Mouse (Mus musculus) gastrocnemius, postnatal 25 days (tissue): ENCODE results near the gene Tgm7. TPM values are rescaled to one million over a fixed set of nuclear protein-coding genes. Genes with fewer than 3 reads are reported as not detected.
A peak's percentile ranks its signal among the peaks of the same experiment; 100 is the strongest.
"Not testable (repeated sequence)": the region's sequence is repeated elsewhere in the genome, so short reads cannot be mapped to it uniquely, and the experiment has no call there.

ENCODE experiments used
- DNase-seq: peaks from one replicate; pipeline ENCODE4 v3.0.0; 2022
- long read RNA-seq, 2 experiments: library from polyadenylated mRNA; stranded (forward); transcript quantifications; one replicate each; pipeline ENCODE4 v2.0.0; 2021
- total RNA-seq, 2 experiments: library from RNA; stranded (reverse); gene quantifications; 1 replicate in 1 of 2; 2 replicates in 1 of 2; pipeline ENCODE4 v1.2.3; 2021

The Tgm7 gene
- not detected for total RNA-seq
- long read RNA-seq, experiment 1, result 0 reads
- long read RNA-seq, experiment 2, result 0 reads

DNA sequence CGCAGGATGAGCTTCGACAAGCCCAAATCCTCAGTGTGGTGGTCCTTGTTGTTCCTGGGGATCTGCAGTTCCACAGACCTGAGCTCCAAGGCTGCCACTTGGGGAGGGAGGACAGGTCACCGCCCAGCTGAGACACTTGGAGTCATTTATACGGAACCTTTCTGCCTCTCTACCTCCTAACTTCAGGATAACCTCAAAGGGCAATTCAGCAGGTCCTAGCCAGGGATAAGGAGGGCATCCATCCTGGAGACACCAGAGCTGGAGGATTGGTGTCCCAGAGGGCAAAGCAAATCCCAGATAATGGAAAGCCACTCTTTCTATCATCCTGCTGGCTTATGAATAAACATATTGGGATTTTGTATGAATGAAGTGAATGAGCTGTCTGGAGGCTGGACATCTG is at the start of gene Tgm7:
Gene Tgm7 (minus strand): TSS at position 101 of the 400 bp plus-strand sequence.
- no peak for DNase-seq

DNA sequence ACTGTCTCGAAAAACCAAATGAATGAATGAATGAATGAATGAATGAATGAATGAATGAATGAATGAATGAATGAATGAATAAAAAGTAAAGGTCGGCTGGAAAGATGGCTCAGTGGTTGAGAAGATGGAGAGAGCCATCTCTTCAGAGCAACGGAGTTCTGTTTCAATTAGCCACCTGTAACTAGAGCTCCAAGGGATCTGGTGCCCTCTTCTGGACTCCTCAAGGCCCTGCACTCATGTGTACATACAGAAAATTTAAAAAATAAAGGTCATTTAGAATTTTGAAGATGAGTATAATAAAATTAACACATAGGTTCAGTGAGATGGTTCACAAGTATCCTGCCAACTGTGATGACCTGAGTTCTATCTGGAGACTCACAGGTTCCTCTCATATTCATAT is 43.5 kb upstream of the Tgm7 start:
- no peak for DNase-seq

DNA sequence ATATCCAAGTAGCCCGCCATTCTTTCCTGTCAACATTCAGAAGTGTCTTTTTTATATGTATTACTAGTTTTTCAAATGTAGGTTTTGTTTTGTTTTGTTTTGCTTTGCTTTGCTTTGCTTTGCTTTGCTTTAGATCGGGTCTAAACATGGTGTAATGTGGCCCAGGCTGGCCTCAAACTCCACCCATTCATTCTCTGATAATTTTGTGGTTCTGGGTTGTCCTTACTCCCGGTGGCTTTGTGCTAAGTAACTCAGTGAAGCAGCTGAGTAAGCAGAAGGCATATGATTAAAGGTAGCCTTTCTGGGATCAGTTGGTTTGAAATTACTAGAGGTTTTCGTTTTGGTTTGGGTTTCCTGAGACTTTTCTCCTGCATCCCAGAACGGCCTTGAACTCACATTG is 40.1 kb upstream of the Tgm7 start:
- no peak for DNase-seq

DNA sequence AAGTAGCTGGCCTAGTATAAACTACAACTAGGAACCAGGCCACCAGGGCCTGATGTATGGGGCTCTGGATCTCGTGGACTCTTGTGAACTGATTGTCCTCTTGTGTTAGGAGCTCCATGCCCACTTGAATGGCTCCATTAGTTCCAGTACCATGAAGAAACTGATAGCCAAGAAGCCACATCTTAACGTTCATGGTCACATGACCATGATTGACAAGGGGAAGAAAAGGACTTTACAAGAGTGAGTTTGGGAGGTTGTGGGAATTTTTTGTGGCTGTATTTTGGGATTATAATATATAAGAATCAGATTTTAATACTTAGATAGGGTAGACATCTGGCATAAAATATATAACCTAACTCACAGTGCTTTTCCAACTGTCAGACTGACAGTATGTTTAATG is 32.8 kb upstream of the Tgm7 start:
- no peak for DNase-seq

DNA sequence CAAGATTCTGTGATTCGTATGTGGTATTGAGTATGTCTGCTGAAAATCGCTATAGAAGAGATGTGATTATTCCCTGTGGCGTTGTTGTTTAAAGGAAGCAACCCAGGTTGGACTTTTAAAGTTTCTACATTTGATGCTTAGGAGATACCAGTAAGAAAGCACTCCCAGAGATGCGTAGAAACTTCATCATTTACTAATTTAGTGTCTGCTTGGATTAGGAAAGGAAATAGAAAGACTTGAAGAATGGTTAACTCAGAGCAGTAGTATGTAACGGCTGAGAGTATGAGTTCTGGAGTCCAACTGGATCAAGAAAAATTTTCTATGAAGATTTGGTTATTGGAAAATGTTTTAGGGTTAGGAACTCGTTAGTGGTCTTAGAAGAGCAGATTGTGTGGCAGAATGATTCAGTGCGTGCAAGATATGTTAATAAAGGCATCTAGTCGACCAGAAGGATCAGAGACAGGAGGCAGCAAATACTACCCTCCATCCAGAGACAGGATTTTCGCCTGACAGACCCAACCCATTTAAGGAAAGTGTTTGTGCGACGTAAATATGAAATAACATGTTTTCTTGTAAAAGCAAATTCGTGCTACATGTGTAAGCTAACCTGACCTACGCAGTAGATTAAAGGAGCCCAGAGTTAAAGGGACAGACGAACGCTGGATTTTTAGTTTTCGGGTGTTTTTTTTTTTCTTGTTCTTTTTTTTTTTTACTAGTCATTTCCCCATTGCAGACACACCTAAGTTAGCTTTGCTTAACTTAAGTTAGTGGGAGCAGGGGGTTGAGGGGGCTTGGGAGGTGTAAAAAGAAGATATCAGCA is 31.8 kb upstream of the Tgm7 start:
- DNase-seq, result no peak

DNA sequence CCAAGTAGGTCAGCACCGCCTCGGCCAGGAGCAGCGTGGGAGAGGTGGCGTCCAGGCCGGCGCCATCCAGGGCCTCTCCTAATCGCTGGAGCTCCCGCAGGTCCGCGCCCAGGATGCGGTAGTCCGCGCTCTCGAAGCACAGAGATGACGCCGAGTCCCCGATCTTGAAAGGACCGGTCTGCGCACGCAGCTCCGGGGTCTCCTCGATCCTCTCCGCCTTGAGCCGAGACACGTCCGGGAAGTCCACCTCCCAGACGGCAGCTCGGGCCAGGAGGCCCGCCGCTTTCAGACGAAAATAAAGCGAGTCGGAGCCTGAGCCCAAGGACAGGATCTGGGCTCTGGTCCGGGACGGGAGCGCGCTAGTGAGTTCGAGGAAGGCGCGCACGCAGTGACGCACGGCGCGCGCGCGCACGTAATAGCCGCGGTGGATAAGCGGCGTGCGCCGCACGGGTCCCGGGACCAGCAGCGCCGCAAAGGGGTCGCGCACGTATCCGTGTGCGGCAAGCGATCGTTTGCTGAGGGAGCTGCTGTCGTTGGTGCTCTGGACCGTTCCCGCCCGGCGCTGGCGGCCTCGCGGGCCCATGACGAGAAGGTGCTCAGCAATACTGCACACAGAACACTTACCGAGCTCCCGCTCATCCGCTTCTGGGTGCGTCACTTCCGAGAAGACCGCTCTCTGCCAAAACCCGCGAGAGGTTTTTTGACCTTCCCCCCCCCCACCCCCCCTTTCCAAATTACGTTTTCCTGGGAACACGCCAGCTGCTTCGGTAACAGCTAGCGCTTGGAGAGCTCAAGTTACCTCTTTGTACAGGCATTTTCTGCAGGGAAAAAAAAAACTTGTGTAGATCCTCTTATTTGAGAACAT is 30.7 kb upstream of the Tgm7 start, which contains the start of the genes Adal and Lcmt2:
Gene Adal (plus strand): TSS at position 411 of the 865 bp plus-strand sequence.
Gene Lcmt2 (minus strand): TSS at position 636 of the 865 bp plus-strand sequence.
- peak; percentile 90 for DNase-seq

DNA sequence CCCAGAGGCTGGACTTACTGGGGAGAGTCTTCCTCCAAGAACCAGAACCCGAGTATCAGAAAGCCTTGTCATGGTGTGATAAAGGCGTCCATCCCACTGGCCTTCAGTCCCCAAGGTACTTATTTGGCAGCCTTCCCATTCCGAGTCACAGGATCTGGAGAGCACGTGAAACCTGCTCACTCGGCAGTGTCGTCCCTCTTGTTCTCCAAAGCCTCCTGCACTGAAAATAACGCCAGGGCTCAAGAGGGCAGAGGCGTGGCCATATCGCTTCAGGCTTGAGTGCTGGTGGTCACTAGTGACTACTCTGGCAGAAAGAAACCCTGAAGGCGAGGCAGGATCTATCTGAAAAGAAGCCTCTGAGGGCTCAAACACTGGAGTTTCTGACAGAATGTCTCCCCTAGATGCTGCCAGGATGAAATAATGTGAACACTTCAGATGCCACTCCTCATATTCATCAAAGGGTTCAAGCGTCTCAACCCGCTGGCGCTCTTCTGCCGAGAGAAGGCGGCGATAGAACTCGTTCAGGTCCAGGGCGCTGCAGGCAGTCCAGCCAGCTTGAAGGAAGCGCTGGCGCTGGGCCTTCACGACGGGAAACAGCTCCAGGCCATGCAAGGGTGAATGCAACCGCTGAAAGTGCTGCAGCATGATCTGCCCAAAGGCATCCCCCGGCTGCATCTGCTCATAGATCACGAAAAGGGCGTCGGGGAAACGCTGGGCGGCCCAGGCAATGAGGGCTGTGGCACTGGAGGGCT is 29.8 kb upstream of the Tgm7 start:
- no peak for DNase-seq

DNA sequence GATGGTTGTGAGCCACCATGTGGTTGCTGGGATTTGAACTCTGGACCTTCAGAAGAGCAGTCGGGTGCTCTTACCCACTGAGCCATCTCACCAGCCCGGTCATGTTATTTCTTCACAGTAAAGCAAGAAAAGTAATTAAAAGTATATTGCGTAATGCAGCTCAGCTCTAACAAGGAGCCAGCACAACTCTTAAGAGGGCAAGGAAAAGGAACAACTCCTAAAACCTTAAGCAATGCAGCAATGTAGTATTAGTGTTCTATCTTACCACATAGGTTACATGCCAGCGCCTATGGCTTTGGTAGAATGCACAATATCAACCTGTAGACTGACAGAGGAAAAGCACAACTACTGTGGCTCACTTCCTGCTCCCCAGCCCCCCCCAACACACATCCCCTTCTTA is 27.8 kb upstream of the Tgm7 start:
- no peak for DNase-seq

DNA sequence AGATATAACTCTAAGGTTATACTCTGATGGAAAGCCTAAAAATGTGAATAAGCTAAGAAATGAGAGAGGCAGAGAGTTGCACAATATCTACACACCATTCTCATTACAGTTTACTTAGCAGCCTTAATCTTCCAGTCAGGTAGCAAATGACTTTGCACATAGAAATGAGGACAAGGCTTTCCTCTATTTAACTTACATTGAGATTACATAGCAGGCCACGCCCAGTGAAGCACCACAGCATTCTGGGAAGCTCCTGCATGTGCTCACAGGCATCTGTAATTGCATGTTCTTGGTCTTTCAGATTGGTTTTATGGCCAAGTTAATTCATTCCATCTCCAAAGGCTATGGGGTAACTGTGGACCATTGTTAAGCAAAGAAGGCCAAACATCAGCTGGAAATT is 23.2 kb upstream of the Tgm7 start:
- no peak for DNase-seq

DNA sequence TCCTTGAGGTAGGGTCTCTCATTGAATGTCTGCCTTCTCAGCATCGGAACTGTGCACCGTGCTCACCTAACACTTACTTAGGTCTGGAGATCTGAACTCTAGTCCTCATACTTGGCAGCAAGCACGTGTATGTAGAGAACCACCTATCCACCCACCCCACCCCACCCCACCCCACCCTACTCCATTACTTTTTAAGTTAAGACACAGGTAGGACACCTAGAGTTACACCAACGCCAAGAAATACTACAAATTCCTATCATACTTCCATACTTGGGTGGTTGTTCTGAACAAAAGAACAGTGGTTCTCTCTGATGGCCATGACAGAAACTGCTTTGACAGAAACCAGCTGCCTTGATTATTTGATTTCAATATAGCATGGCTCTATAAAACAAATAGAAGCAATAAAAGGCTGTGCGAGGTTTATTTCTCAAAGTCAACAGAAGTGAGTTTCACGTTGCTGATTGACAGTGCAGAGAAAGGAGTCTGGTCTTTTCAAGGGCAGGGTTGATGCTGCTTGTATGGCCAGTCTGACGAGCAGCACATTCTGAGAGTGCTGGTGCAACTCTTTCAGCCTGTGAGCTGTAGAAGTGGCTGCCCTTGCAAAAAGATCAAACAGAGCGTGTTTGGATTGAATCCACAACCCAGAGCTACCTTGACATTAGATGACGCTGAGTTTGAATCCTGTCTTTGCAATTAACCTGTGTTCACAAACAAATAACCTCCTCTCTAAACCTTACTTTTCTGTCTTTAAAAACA is 19.4 kb upstream of the Tgm7 start:
- no peak for DNase-seq

DNA sequence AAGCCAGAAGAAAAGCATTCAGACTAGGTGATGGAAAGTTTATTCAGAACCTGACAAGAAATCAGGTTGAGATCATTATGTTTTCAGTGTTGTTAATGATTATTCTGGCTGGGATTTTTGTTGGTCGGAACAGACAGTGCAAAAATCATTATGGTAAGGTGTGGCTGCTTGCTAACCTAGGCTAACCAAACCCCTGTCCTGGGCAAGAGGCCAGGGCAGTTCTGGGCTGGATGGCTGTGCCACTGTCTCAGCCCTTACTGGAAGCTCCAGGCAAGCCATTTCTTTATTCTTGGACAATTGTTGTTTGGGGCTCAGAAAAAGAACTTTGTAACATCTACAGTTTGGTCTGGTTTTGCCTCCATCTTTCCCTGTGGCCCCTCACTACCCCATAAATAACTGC is 17.9 kb upstream of the Tgm7 start:
- DNase-seq, result no peak

DNA sequence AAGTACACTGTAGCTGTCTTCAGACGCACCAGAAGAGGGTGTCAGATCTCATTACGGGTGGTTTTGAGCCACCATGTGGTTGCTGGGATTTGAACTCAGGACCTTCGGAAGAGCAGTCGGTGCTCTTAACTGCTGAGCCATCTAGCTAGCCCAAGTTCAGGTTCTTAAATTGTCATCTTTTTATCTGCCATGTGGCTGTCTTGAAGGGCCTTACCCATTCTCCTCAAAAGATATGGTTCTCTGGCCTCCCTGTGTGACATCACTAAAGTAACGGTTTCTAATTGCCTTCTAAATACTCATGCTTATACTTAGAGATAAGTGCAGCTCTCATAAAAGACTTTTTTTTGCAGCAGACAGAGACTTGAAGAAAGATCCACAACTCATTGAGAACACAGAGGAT is 16.7 kb upstream of the Tgm7 start:
- DNase-seq, result not testable (repeated sequence)

DNA sequence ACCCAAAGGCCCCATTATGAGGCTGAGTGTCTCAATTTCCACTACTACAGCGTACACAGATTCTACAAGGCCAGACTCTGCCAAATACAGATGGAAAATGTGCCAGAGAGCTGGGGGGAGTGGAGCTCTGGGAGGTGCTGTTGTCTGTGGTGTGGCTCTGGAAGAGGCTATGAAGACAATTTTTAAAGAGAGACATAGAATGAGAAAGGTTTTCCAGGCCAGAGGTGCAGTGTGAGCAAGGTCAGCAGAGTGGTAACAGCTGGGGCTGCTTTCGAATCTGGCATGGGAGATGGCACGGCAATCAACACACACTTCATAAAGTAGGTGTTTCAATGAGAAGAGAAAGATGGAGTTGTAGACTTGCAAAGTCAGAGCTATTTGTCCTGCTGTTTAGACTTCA is 9.7 kb upstream of the Tgm7 start:
- no peak for DNase-seq

DNA sequence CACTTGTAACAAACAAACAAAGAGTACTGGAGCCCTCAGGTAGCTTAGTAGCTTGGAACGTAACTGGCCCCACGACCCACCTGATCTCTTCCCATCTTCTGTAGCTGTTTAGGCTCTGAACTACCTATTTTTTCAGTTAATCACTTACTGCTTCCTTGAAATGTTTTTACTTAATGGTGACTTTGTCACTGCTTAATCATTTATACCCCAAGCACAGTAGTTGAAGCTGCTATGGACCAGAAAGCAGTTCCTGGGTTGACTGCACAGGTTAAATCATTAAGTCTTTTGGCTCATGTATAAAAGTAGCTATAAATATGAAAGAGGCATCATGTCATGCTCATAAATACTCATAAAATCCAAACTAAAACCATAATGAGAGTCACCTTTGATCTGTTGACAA is 5.8 kb upstream of the Tgm7 start:
- no peak for DNase-seq

DNA sequence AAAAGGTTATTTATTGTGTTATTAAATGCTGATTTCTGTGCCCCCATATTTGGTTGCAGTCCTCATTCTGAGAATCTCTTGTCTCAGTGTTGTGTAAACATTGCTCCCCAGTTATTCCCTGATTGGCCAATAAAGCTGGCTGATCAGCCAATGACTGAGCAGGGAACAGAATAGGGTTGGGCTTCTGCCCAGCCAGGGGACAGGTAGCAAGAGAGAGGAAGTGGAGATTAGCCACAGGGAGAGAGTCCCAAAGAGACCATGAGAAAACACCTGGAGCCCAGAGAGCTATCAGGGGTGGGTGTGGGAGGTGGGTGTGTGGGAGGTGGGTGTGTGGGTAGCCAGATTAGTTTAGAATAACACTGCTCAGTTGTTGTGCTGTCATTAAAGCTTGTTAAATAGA is 3.7 kb downstream of the Tgm7 start:
- DNase-seq, result no peak

DNA sequence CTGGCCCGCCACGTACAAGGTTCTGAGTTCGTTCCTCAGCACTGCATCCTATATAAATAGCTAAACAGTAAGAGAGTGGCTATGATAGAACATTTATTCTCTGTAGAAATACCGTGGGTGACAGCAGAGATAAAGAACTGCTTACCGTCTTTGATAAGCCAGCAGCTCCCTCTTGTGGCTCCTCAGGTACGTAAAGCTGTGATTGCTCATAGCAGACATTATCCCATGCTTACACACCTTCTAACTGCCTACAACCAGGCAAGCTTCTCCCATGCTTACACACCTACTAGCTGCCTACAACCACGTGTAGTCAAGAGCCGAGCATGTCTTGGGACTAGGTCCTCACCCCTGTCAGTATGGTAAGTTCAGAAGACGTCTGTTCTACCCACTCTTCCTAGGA is 7.5 kb downstream of the Tgm7 start:
- no peak for DNase-seq

DNA sequence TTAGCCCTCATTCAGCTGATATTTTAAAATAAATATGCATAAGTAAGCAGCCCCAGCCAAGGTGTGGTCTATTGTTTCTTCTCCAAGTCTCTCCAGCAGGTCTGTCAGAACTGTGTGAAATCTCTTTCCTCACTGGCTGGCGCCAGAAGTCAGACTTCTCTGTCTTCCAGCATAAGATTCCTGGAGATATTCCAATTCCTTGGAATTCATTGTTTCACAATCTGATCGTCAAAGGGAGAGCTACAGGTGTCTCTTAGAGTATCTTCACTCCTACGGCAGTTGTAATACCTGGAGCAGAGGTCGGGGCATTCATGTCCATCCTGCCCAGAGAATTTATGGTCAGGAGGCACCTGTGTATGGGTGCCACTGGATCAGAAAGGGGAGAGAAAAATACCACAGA is 19.8 kb downstream of the Tgm7 start:
- DNase-seq, result no peak

DNA sequence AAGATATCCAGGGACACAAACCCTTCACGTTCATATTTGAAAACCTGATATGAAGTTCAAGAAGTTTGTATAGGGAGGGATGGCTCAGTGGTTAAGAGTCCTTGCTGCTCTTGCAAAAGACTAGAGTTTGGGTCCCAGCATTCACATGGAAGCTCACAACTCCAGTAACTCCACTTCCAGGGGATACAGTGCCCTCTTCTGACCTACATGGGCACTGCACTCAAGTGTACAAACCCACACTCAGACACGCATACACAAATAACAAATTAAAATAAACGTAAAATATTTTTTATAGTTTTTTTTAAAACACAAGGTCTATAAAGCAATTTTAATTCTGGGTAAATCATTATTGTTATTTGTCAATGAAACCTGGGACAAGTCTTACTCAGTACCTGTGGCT is 21.1 kb downstream of the Tgm7 start:
- DNase-seq, result no peak

DNA sequence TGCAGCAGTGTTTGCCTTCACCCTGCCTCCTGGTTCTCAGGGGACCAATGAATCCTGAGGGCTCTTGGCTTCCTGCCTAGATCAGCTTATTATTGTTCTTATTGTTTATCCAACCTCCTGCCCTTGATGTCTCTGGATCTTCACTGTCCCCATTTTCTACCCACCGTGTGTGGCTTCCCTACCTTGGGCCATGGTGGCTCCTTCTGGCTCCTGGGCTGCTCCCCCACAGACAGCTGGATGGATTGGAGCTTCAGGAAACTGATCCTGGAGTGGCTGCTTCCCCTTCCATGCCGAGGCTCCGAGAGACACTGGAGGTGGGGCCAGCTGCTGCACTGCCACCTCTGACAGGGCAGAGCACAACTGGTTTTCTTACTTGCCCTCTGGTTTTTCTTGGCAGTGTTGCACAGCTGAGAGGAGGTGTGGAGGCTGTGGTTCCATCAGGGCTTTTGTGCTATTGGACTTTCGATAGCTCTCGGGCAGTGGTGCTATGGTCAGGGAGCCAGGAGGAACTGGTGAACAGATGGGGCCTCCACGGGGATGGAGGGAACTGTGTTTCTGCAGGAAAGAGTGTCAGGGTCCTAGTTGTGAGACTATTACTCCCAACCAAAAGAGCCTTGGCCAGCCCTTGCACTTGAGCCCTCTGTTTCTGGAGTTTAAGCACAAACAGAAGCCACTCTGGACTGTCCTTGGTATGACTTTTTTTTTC is 24.0 kb downstream of the Tgm7 start, which contains the start of gene Tgm5:
Gene Tgm5 (minus strand): TSS at position 362 of the 706 bp plus-strand sequence.
- no peak for DNase-seq

DNA sequence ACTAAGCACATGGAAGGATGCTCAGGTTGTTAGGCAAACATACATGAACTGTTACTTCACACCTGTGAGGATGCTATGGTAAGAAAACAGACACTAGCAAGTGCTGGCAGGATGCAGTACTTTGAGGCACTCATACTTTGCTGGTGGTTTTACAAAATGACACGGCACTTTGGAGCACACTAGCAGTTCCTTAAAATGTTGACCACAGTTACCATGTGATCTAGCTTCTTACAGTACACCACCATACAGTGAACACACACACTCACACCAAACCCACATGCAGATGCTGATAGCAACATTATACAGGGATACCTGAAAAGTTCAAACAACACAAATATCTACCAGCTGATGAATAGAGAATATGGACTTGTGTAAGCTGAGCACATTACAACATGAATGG is 27.0 kb downstream of the Tgm7 start:
- no peak for DNase-seq

DNA sequence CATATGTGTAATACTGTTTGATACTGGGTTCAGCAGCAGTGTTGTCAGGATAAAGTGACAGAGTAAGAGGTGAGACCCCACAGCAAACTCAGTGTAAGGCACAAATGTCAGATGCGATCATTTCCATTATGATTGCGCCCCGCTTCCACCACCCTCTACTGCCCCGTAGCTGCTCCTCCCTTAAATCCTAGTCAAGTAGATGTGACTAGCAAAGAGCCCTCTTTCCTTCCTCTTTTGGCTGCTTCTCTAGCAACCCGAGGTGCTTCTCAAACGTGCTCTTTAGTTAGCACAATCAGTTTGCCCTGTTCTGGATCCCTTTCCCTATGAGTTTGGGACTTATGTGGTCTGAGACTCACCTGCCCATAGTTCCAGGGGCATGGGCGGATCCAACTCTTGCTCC is 34.8 kb downstream of the Tgm7 start:
- DNase-seq, result no peak
